Mouse (Mus musculus) heart, adult 2 months (tissue): ENCODE measurements around the gene Olfm3. TPM values are rescaled to one million over a fixed set of nuclear protein-coding genes. Genes with fewer than 3 reads are reported as not detected.

Experiments used
- DNase-seq, 2 experiments: peaks; one replicate each; pipeline ENCODE4 v3.0.0; 2021
- H3K27ac ChIP-seq: fragments of 200-600 bp; 2 replicates; pipeline ENCODE4 v1.8.1; 2022
- H3K27me3 ChIP-seq: fragments of 200-500 bp; 2 replicates; pipeline ENCODE4 v1.6.1; 2012; ENCODE audit warnings: mild to moderate bottlenecking, low read length, inconsistent platforms, mixed read lengths; ENCODE audit not compliant: control insufficient read depth, insufficient read depth
- H3K36me3 ChIP-seq: fragments of 200-500 bp; 2 replicates; pipeline ENCODE4 v1.6.1; 2012; ENCODE audit warnings: low read length, inconsistent platforms; ENCODE audit not compliant: control insufficient read depth, insufficient read depth
- H3K4me1 ChIP-seq: fragments of 200-500 bp; 2 replicates; pipeline ENCODE4 v1.6.1; 2011; ENCODE audit warnings: low read length; ENCODE audit not compliant: control insufficient read depth, insufficient read depth
- H3K4me3 ChIP-seq: fragments of 200-600 bp; 2 replicates; pipeline ENCODE4 v1.8.1; 2022
- H3K79me2 ChIP-seq: fragments of 200-500 bp; replicated peaks from 2 replicates; pipeline ENCODE4 v1.6.1; 2012; ENCODE audit warnings: mild to moderate bottlenecking, inconsistent platforms, low read length, moderate library complexity, mixed read lengths; ENCODE audit not compliant: control insufficient read depth, insufficient read depth
- H3K9ac ChIP-seq: fragments of 200-500 bp; 2 replicates; pipeline ENCODE4 v1.6.1; 2012; ENCODE audit warnings: low read depth, mild to moderate bottlenecking, control low read depth, inconsistent platforms, low read length, mixed read lengths
- CTCF ChIP-seq: fragments of 200-600 bp; IDR thresholded peaks from 2 replicates; pipeline ENCODE4 v1.8.1; 2022; ENCODE audit warnings: antibody characterized with exemption, mild to moderate bottlenecking, moderate library complexity
- EP300 ChIP-seq: fragments of 200-500 bp; IDR thresholded peaks from 2 replicates; pipeline ENCODE4 v1.6.1; 2011; ENCODE audit warnings: low read depth, low read length, control low read depth; ENCODE audit not compliant: insufficient read depth
- POLR2A ChIP-seq: fragments of 200-500 bp; IDR thresholded peaks from 2 replicates; pipeline ENCODE4 v1.6.1; 2011; ENCODE audit warnings: mild to moderate bottlenecking, low read depth, low read length, control low read depth; ENCODE audit not compliant: insufficient read depth
- WGBS: fragments of 180-500 bp; shearing (Covaris S2); methylation state at CpG from one replicate; pipeline ENCODE4 v1.1.7; 2018; 5-methylcytosine and 5-hydroxymethylcytosine counted together
- intact Hi-C: fragments of 180-260 bp; cut with DNase I; formaldehyde crosslinking; loops from one replicate; pipeline ENCODE4 v1.15.1; 2025
- long read RNA-seq: library from polyadenylated mRNA; stranded (forward); transcript quantifications from one replicate; pipeline ENCODE4 v2.0.0, GENCODE M21; 2021
- polyA plus RNA-seq: library from polyadenylated mRNA; depleted of rRNA; stranded (reverse); fragments of >200 nt; gene quantifications from 2 replicates; pipeline ENCODE4 v1.2.3, GENCODE M21; 2012; rRNA removed
- total RNA-seq, 2 experiments: library from RNA; stranded (reverse); gene quantifications; 2 replicates each; pipeline ENCODE4 v1.2.3; 2021

Gene Olfm3
- total RNA-seq: not detected
- not detected in 2 replicates for polyA plus RNA-seq
- long read RNA-seq: 0 reads

- H3K79me2 ChIP-seq: no peaks in the 10 kb centered on the region
- H3K4me1 ChIP-seq: no peaks in the 10 kb centered on the region
- H3K27me3 ChIP-seq: no peaks in the 10 kb centered on the region
- H3K27ac ChIP-seq: no peak within 1 kb of the TSS
- no peak within 1 kb of the TSS for H3K9ac ChIP-seq
- H3K4me3 ChIP-seq: no peak within 1 kb of the TSS
- DNase-seq: peak in 1 of 2 experiments; percentile 26
- H3K36me3 ChIP-seq: no peaks in the 10 kb centered on the region
- WGBS: 10% methylated on average over 20 of the region's 21 CpGs
- intact Hi-C loops: no loop called here
- TF ChIP-seq CTCF (0 out of 2 replicates have a peak, but pooled peaks have one; percentile 9), POLR2A (no peak)
Observed at GRCm38 (mm10) chr3:114903924-114904438, at the start of gene Olfm3. Olfm3 (plus strand) TSS chr3:114904078.

DNA sequence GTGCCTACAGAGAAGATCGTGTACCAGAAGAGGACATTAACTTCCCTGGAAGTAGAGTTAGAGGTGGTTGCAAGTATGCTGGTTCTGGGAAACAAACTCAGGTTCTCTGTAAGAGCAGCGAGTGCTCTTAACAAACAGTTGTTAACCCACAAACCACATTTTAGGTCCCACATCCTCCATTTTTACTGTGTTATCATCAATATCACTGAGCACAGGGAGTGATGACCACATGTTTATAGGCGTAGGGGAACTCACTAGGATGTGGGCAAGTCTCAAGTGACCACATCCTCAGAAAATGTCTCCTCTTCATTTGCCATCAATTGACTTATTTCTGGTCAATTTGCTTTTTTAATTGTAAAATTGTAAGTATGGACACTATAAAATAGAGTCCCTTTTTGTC is 14.1 kb upstream of the Olfm3 start:
- Histone ChIP-seq H3K9ac (no peak overlapping the region), H3K27ac (no peak overlapping the region), H3K4me1 (no peaks in the 10 kb centered on the region), H3K4me3 (no peak overlapping the region), H3K79me2 (no peaks in the 10 kb centered on the region), H3K27me3 (no peaks in the 10 kb centered on the region), H3K36me3 (no peaks in the 10 kb centered on the region)
- no peak for DNase-seq
- intact Hi-C loops: no loop called here
- TF ChIP-seq EP300 (no peak), CTCF (no peak)
- 73% methylated on average over 3 of the region's 3 CpGs for WGBS

DNA sequence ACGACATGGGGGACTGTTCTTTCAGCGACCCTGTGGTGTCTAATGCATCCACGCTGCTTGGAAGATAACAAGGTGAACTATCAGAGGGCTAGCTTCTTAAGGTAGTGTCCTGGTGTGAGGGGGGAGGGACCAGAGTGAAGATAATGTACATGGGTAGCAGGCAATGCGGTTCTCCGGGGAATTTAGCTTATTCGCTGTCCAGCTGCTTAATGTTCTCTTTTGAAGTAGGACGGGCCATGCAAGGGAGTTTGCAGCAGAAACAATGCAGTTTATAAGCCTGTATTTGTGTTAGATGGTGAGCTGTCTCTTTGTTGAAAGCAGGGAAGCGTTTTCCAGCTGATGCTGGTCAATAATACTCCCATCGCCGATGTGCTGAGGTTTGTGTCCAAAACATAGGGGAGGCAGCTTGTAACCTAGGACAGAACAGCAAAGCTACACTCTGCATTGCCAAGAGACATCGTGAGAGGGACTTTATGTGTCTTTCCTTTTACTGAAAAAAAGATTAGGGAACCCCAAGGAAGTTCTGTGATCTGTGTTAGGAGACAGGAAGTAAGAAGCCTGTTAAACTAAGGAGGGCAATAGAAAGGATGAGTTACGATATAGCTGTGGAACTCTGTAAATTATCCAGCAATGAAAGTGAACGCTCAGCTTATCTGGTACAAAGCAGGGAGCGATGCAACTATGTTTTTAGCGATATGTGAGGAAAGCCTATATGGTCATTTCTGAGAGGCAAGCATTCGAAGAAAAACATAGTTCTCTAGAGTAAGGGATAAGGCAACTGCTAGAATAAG is 950 bp downstream of the Olfm3 start:
- no peak overlapping the region for H3K4me3 ChIP-seq
- intact Hi-C loops: no loop called here

GRCm38 (mm10) chr3:114907537-114907936 is 3.7 kb downstream of the Olfm3 start:
- H3K79me2 ChIP-seq: no peaks in the 10 kb centered on the region
- DNase-seq: no peak
- H3K27ac ChIP-seq: no peak overlapping the region
- no peaks in the 10 kb centered on the region for H3K4me1 ChIP-seq
- intact Hi-C loops: no loop called here
- H3K36me3 ChIP-seq: no peaks in the 10 kb centered on the region
- TF ChIP-seq CTCF (no peak), EP300 (no peak), POLR2A (no peak)
- H3K4me3 ChIP-seq: no peak overlapping the region
- no peak overlapping the region for H3K9ac ChIP-seq
- no peaks in the 10 kb centered on the region for H3K27me3 ChIP-seq

More for the DNA sequence above, 950 bp downstream of the Olfm3 start:
- no peaks in the 10 kb centered on the region for H3K4me1 ChIP-seq
- H3K79me2 ChIP-seq: no peaks in the 10 kb centered on the region
- TF ChIP-seq CTCF (no peak), EP300 (no peak), POLR2A (no peak)
- H3K36me3 ChIP-seq: no peaks in the 10 kb centered on the region
- DNase-seq: no peak
- no peaks in the 10 kb centered on the region for H3K27me3 ChIP-seq
- WGBS: 22% methylated on average over 16 of the region's 16 CpGs
- H3K9ac ChIP-seq: no peak overlapping the region
- no peak overlapping the region for H3K27ac ChIP-seq

GRCm38 (mm10) chr3:114908846-114909245 is 5.0 kb downstream of the Olfm3 start:
- intact Hi-C loops: no loop called here
- no peak overlapping the region for H3K27ac ChIP-seq
- H3K4me1 ChIP-seq: no peaks in the 10 kb centered on the region
- no peak for DNase-seq
- WGBS: 71% methylated on average over 3 of the region's 3 CpGs
- no peaks in the 10 kb centered on the region for H3K36me3 ChIP-seq
- H3K79me2 ChIP-seq: no peaks in the 10 kb centered on the region
- no peak for TF ChIP-seq POLR2A
- TF ChIP-seq EP300: no peak
- TF ChIP-seq CTCF: no peak
- H3K9ac ChIP-seq: no peak overlapping the region
- no peaks in the 10 kb centered on the region for H3K27me3 ChIP-seq
- no peak overlapping the region for H3K4me3 ChIP-seq

- Histone ChIP-seq H3K79me2 (no peaks in the 10 kb centered on the region), H3K27me3 (no peaks in the 10 kb centered on the region), H3K36me3 (no peaks in the 10 kb centered on the region), H3K4me3 (no peak overlapping the region), H3K27ac (no peak overlapping the region), H3K9ac (no peak overlapping the region), H3K4me1 (no peaks in the 10 kb centered on the region)
- intact Hi-C loops: no loop called here
- 74% methylated on average over 3 of the region's 3 CpGs for WGBS
- TF ChIP-seq CTCF (no peak), POLR2A (no peak), EP300 (no peak)
- no peak for DNase-seq
Observed at GRCm38 (mm10) chr3:114920102-114920501, 16.2 kb downstream of the Olfm3 start.
